Mouse (Mus musculus) intestine, embryonic 16.5 days (tissue): ENCODE data around the gene Tmem211. TPM values are rescaled to one million over a fixed set of nuclear protein-coding genes. Genes with fewer than 3 reads are reported as not detected.

ENCODE experiments used
- ATAC-seq: fragments of 200-750 bp; cut with Nextera tagmentation; 2 replicates; pipeline ENCODE4 v1.8.0; 2017; ENCODE audit warnings: moderate TSS enrichment, moderate library complexity
- H3K27ac ChIP-seq: fragments of 300-500 bp; sonication (generic); 2 replicates; pipeline ENCODE4 v1.5.1; 2014; ENCODE audit warnings: mild to moderate bottlenecking, low read length
- H3K27me3 ChIP-seq: fragments of 300-500 bp; sonication (generic); replicated peaks from 2 replicates; pipeline ENCODE4 v1.6.1; 2014; ENCODE audit warnings: low read length, control low read depth, mixed read lengths; ENCODE audit not compliant: control insufficient read depth, insufficient read depth
- H3K36me3 ChIP-seq: fragments of 300-500 bp; sonication (generic); 2 replicates; pipeline ENCODE4 v1.6.1; 2014; ENCODE audit warnings: low read length, control low read depth; ENCODE audit not compliant: control insufficient read depth, insufficient read depth
- H3K4me1 ChIP-seq: fragments of 300-500 bp; sonication (generic); 2 replicates; pipeline ENCODE4 v1.6.1; 2014; ENCODE audit warnings: low read length, control low read depth, mixed read lengths; ENCODE audit not compliant: control insufficient read depth, insufficient read depth
- H3K4me2 ChIP-seq: fragments of 300-500 bp; sonication (generic); 2 replicates; pipeline ENCODE4 v1.6.1; 2014; ENCODE audit warnings: low read depth, low read length, control low read depth
- H3K4me3 ChIP-seq: fragments of 300-500 bp; sonication (generic); 2 replicates; pipeline ENCODE4 v1.5.1; 2014; ENCODE audit warnings: mild to moderate bottlenecking, low read length
- H3K9ac ChIP-seq: fragments of 300-500 bp; sonication (generic); 2 replicates; pipeline ENCODE4 v1.6.1; 2014; ENCODE audit warnings: low read depth, low read length
- H3K9me3 ChIP-seq: fragments of 300-500 bp; sonication (generic); 2 replicates; pipeline ENCODE4 v1.6.1; 2016; ENCODE audit warnings: low read length, control low read depth; ENCODE audit not compliant: control insufficient read depth
- WGBS: fragments of 180-500 bp; shearing (Covaris S2); extraction: QIAGEN DNeasy Blood & Tissue Kit; methylation state at CpG from one replicate; pipeline ENCODE4 v1.1.7; 2014; 5-methylcytosine and 5-hydroxymethylcytosine counted together
- polyA plus RNA-seq: library from polyadenylated mRNA; unstranded; fragments of >200 nt; fragmentation: Nextera tagmentation; extraction: Ambion mirVana; gene quantifications from 2 replicates; pipeline ENCODE4 v1.2.1, GENCODE M21; 2015

Gene Tmem211
- polyA plus RNA-seq, 1 experiment from 2014 or later = 0.13 TPM

DNA sequence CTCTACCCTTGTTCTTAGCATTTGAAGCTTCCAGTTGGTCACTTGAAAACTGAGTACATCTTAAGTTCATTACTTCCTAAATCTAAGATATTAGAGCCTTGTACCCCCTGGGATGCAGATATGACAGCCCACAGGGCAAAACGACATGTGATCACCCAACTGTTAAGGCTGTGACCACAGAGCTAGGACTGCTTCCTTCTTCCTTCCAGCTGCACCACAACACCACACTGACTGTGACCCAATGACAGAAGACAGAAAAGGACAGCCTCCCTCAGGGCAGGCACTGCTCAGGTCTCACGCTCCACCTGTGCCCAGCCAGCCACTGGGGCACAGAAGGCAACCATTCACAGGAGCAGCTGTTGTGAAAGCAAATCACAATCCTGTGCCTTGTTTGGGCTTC lies 57.0 kb downstream of the Tmem211 start:
- no peak overlapping the region for H3K9ac ChIP-seq
- H3K27ac ChIP-seq = no peak overlapping the region
- ATAC-seq = no peak
- H3K9me3 ChIP-seq = no peaks in the 10 kb centered on the region
- no peak overlapping the region for H3K4me3 ChIP-seq
- no peak overlapping the region for H3K4me2 ChIP-seq
- H3K4me1 ChIP-seq = 0 out of 2 replicates have a peak, but pooled peaks cover 4% of the 10 kb centered on the region
- 71% methylated on average over 2 of the region's 2 CpGs for WGBS
- H3K36me3 ChIP-seq = no peaks in the 10 kb centered on the region
- peaks cover 21% of the 10 kb centered on the region for H3K27me3 ChIP-seq

DNA sequence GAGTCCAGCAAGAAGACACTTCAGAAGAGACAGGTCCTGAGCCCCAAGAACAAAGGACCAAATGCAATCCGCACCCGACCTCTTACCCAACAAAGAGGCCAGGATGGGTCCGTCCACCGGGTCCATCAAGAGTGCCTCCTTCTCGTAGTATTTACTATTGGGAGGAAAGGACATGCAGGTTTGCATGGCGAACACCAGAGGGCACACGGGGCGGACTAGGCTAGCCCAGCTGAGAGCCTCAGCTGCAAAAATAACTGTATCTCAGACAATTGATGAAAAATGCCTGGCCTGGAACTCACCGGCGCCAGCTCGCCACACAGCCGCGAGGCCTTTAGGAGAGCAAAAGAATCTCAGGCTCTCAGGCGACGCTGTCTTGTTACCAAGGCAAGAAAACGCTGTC lies 58.8 kb downstream of the Tmem211 start:
- no peaks in the 10 kb centered on the region for H3K36me3 ChIP-seq
- no peaks in the 10 kb centered on the region for H3K9me3 ChIP-seq
- WGBS = 64% methylated on average over 16 of the region's 16 CpGs
- no peak overlapping the region for H3K4me3 ChIP-seq
- no peak overlapping the region for H3K4me2 ChIP-seq
- no peak overlapping the region for H3K27ac ChIP-seq
- ATAC-seq = no peak
- peaks cover 22% of the 10 kb centered on the region for H3K27me3 ChIP-seq
- H3K9ac ChIP-seq = no peak overlapping the region
- 0 out of 2 replicates have a peak, but pooled peaks cover 4% of the 10 kb centered on the region for H3K4me1 ChIP-seq

DNA sequence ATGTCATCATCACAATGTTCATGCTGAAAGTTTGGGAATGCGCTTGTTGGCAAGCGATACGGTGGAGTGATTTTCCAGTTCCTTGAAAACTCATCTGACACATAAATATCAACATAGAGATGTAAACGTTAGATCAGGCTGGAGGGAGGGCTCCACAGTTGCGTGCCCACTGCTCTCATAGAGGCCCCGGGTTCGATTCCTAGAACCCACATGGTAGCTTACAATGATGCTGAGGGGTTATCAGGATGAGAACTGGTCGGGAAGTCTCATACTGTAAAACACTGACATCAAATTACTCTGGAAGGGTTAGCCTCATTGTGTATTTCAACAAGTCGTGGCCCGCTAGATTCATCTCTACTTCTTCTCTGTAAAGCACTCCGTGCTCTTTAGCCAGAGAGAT lies 59.3 kb downstream of the Tmem211 start:
- no peaks in the 10 kb centered on the region for H3K36me3 ChIP-seq
- no peak overlapping the region for H3K27ac ChIP-seq
- 0 out of 2 replicates have a peak, but pooled peaks cover 4% of the 10 kb centered on the region for H3K4me1 ChIP-seq
- no peak overlapping the region for H3K4me3 ChIP-seq
- no peak overlapping the region for H3K4me2 ChIP-seq
- no peak overlapping the region for H3K9ac ChIP-seq
- ATAC-seq = no peak
- H3K27me3 ChIP-seq = peaks cover 22% of the 10 kb centered on the region
- 73% methylated on average over 11 of the region's 11 CpGs for whole genome bisulfite sequencing
- no peaks in the 10 kb centered on the region for H3K9me3 ChIP-seq

DNA sequence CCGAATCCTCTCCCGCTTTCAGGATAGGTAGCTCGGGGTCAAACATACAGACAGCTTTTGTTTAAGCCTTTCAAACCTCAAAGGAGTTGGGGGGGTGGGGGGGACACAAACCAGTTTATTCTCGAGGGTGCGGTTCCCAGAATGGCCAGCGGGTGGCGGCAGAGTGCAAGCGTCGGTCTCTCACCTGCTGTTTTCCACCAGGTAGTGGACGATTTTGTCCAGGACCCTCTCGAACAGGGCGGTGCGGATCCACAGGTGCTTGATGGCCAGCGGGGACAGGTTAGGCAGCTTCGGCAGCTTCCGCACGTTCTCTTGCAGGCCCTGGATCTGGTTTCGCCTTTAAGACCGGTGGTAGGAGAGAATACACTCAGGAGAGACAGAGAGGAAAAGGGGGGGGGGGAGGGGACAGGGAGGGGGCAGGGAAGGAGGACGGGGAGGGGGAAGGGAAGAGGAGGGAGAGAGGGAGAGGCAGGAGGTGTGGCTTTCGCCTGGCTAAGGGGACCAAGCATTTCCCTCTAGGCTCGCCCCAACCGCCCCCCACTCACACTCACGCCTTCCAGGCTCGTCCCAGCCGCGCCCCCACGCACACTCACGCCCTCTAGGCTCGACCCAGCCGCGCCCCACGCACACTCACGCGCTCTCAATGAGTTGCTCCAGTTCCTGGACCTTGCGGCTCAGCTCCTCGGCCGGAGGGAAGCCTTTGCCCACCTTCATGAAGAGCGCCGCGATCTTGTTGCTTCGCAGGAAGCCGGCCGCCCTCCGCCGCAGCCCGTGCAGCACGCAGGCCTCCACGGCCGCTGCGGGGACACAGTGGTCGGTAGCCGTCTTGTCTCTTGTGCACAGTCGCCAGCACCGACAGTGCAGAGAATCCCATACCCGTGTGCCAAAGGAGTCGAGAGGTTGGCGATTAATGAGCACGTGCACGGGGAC lies 60.1 kb downstream of the Tmem211 start:
- Histone ChIP-seq H3K36me3 (no peaks in the 10 kb centered on the region), H3K4me2 (peak overlapping the region; percentile 37; the same call in 1 of the 2 replicates), H3K4me3 (peak overlapping the region; percentile 20), H3K9ac (no peak overlapping the region), H3K4me1 (0 out of 2 replicates have a peak, but pooled peaks cover 4% of the 10 kb centered on the region), H3K27ac (no peak overlapping the region), H3K9me3 (no peaks in the 10 kb centered on the region), H3K27me3 (peaks cover 22% of the 10 kb centered on the region)
- WGBS = 4% methylated on average over 57 of the region's 60 CpGs
- no peak for ATAC-seq

DNA sequence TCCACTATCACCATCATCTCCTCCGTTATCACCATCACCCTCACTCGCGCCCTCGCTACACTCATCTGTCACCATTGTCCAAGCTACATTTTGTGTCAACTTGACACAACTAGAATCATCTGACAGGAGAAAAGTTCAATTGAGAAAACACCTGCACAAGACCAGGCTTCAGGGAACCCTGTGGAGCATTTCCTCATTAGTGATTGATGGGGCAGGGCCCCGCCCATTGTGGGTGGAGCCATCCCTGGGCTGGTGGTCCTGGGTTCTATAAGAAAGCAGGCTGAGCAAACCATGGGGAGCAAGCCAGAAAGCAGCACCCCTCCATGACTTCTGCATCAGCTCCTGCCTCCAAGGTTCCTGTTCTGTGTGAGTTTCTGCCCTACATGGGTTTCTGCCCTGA lies 61.1 kb downstream of the Tmem211 start:
- Histone ChIP-seq H3K36me3 (no peaks in the 10 kb centered on the region), H3K9me3 (no peaks in the 10 kb centered on the region), H3K9ac (no peak overlapping the region), H3K4me3 (no peak overlapping the region), H3K4me2 (no peak overlapping the region), H3K27ac (no peak overlapping the region), H3K27me3 (peaks cover 22% of the 10 kb centered on the region), H3K4me1 (0 out of 2 replicates have a peak, but pooled peaks cover 4% of the 10 kb centered on the region)
- no peak for ATAC-seq
- WGBS = 46% methylated on average over 5 of the region's 5 CpGs

DNA sequence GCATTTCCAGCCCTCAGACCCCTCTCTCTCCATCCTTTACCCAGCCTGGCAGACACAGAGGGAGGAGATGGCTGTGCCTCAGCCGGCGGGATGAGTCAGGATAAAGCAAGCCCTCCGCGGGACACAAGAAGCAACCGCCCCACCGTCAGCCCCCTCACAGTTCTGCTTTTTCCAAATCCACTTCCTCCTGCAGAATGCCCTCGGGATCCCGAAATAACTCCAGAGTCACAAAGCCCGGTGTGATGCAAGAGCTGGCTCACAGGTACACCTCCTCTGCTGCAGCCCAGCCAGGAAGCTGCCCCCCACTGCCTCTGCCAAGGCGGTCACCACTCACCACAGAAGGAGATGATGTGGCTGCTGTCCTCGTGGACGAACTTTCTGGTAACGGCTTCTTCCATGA lies 61.8 kb downstream of the Tmem211 start:
- no peaks in the 10 kb centered on the region for H3K36me3 ChIP-seq

More for the DNA sequence above, 61.8 kb downstream of the Tmem211 start:
- H3K4me3 ChIP-seq = no peak overlapping the region
- no peak overlapping the region for H3K27ac ChIP-seq
- no peak overlapping the region for H3K9ac ChIP-seq
- no peak overlapping the region for H3K4me2 ChIP-seq
- 0 out of 2 replicates have a peak, but pooled peaks cover 4% of the 10 kb centered on the region for H3K4me1 ChIP-seq
- H3K27me3 ChIP-seq = peaks cover 22% of the 10 kb centered on the region
- ATAC-seq = no peak
- 47% methylated on average over 13 of the region's 13 CpGs for WGBS
- no peaks in the 10 kb centered on the region for H3K9me3 ChIP-seq

Other genes starting within 250 kb of the Tmem211 start
- 10.6 and 11.9 TPM in 2 replicates for gene Grk3, start 211.1 kb upstream of the Tmem211 start, polyA plus RNA-seq
- not detected in 2 replicates for gene Crybb2, start 156.8 kb upstream of the Tmem211 start, polyA plus RNA-seq
- gene Crybb3, start 145.3 kb upstream of the Tmem211 start, polyA plus RNA-seq = 0.35 and 0.56 TPM in 2 replicates
- gene 2900026A02Rik, start 5.7 kb upstream of the Tmem211 start, polyA plus RNA-seq = 8.3 and 9.5 TPM in 2 replicates
- 10.3 and 11.1 TPM in 2 replicates for gene Sgsm1, start 83.9 kb downstream of the Tmem211 start, polyA plus RNA-seq
- gene Aym1, start 130.4 kb downstream of the Tmem211 start, polyA plus RNA-seq = not detected in 2 replicates